Mouse (Mus musculus) spleen, adult 2 months (tissue): ENCODE data around the gene Col6a5.

Experiments used
- CTCF ChIP-seq: fragments of 200-500 bp; IDR thresholded peaks from 2 replicates; pipeline ENCODE4 v1.5.1; 2011; ENCODE audit warnings: mild to moderate bottlenecking, inconsistent platforms; ENCODE audit not compliant: insufficient read depth, insufficient read length, insufficient replicate concordance; ENCODE audit errors: extremely low read depth
- POLR2A ChIP-seq: fragments of 200-500 bp; IDR thresholded peaks from 2 replicates; pipeline ENCODE4 v1.6.1; 2011; ENCODE audit warnings: low read depth, low read length, inconsistent platforms

GRCm38 (mm10) chr9:105923659-105924058, 36.8 kb downstream of the Col6a5 start:
- TF ChIP-seq CTCF = no peak
- no peak for TF ChIP-seq POLR2A
